Mouse (Mus musculus) midbrain, postnatal 0 days (tissue): ENCODE measurements at regions not wholly inside any gene's neighbourhood (a gene's known extent, or its start where the extent isn't known, plus 50 kb on each side); places are given as distances from the start of the nearest gene placed in this dataset.

ENCODE experiments used
- ATAC-seq: fragments of 200-750 bp; cut with Nextera tagmentation; 2 replicates; pipeline ENCODE4 v1.8.0; 2017; ENCODE audit warnings: moderate number of reproducible peaks, mild to moderate bottlenecking, moderate TSS enrichment, moderate library complexity; ENCODE audit not compliant: low FRiP score
- DNase-seq: peaks from one replicate; pipeline ENCODE4 v3.0.0-alpha.2; 2015; ENCODE audit warnings: low spot score
- H3K27ac ChIP-seq: fragments of 300-500 bp; sonication (generic); 2 replicates; pipeline ENCODE4 v1.5.1; 2014; ENCODE audit warnings: low read depth, mild to moderate bottlenecking, low read length, mixed read lengths
- H3K27me3 ChIP-seq: fragments of 300-500 bp; sonication (generic); 2 replicates; pipeline ENCODE4 v1.6.1; 2014; ENCODE audit warnings: low read length, control low read depth, mixed read lengths; ENCODE audit not compliant: insufficient read depth
- H3K36me3 ChIP-seq: fragments of 300-500 bp; sonication (generic); 2 replicates; pipeline ENCODE4 v1.6.1; 2014; ENCODE audit warnings: low read length, control low read depth, mixed read lengths; ENCODE audit not compliant: insufficient read depth
- H3K4me1 ChIP-seq: fragments of 300-500 bp; sonication (generic); 2 replicates; pipeline ENCODE4 v1.6.1; 2014; ENCODE audit warnings: mild to moderate bottlenecking, control low read depth, antibody characterized with exemption, low read length, mixed read lengths; ENCODE audit not compliant: insufficient read depth
- H3K4me2 ChIP-seq: fragments of 300-500 bp; sonication (generic); 2 replicates; pipeline ENCODE4 v1.6.1; 2014; ENCODE audit warnings: low read depth, mild to moderate bottlenecking, low read length, mixed read lengths; ENCODE audit not compliant: poor library complexity, severe bottlenecking
- H3K4me3 ChIP-seq: fragments of 300-500 bp; sonication (generic); 2 replicates; pipeline ENCODE4 v1.5.1; 2014; ENCODE audit warnings: low read depth, mild to moderate bottlenecking, low read length, moderate library complexity
- H3K9ac ChIP-seq: fragments of 300-500 bp; sonication (generic); replicated peaks from 2 replicates; pipeline ENCODE4 v1.6.1; 2014; ENCODE audit warnings: mild to moderate bottlenecking, low read length, moderate library complexity, mixed read lengths; ENCODE audit not compliant: poor library complexity, severe bottlenecking
- H3K9me3 ChIP-seq: fragments of 300-500 bp; sonication (generic); 2 replicates; pipeline ENCODE4 v1.6.1; 2016; ENCODE audit warnings: low read length, control low read depth
- CTCF ChIP-seq: IDR thresholded peaks from 2 replicates; pipeline ENCODE4 v1.5.1; 2016; ENCODE audit warnings: antibody characterized with exemption, mild to moderate bottlenecking
- WGBS: fragments of 180-500 bp; shearing (Covaris S2); extraction: QIAGEN DNeasy Blood & Tissue Kit; methylation state at CpG from one replicate; pipeline ENCODE4 v1.1.7; 2014; 5-methylcytosine and 5-hydroxymethylcytosine counted together

DNA sequence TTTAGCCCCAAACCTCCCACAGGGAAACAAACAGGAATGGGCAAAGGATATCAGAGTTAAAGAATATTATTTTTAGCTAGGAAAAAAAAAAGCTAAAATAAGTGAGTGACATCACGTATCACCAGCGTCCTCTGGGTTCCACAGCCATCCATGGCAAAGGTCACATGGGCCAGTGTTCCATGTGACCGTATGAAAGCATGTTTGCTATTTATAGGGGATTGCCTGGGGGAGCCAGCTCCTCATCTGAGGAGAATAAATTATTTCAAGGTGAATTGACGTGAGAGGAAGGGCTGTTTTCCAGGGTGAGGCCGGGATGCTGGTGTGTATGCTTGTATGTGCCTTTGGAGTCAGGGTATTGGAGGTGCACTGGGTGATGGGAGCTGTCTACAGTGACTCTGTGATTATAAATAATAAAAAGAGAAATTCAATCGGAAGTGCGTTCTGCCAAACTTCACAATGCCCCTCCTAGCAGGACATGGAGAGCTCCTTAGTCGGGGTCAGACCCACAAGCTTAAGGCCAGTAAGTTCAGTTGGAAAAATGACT, 481.0 kb upstream of the Nr2f2 start:
- no peaks in the 10 kb centered on the region for H3K36me3 ChIP-seq
- no peak overlapping the region for H3K4me3 ChIP-seq
- DNase-seq (no peak), ATAC-seq (no peak)
- H3K9ac ChIP-seq, result no peak overlapping the region
- no peak for TF ChIP-seq CTCF
- H3K4me2 ChIP-seq, result no peak overlapping the region
- no peak overlapping the region for H3K27ac ChIP-seq
- no peaks in the 10 kb centered on the region for H3K9me3 ChIP-seq
- H3K27me3 ChIP-seq, result no peaks in the 10 kb centered on the region
- no peaks in the 10 kb centered on the region for H3K4me1 ChIP-seq
- 78% methylated on average over 8 of the region's 8 CpGs for WGBS

DNA sequence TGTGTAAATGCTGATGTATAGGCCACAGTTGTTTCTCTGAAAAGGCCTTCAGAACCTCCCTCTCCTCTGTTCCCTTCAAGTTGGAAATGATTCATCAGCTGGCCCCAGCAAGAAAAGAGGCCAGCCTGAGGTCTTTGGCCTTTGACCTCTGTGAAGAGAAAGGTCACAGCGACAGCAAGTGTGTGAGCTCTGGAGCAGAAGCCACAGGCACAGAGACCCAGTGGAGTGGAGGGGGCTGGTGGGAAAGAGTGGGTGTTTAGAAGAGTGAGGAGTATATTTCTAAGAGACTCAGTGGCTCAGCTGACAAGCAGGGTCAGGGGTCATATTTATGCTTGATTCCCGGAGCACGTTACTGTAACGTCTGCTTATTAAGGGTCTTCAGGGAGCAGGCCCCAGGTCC, 479.5 kb upstream of the Nr2f2 start:
- H3K4me3 ChIP-seq, result no peak overlapping the region
- 19% methylated on average over 4 of the region's 4 CpGs for WGBS
- H3K9ac ChIP-seq, result no peak overlapping the region
- TF ChIP-seq CTCF, result no peak
- no peaks in the 10 kb centered on the region for H3K27me3 ChIP-seq
- no peak overlapping the region for H3K27ac ChIP-seq
- H3K4me1 ChIP-seq, result no peaks in the 10 kb centered on the region
- H3K4me2 ChIP-seq, result no peak overlapping the region
- DNase-seq, result no peak
- no peaks in the 10 kb centered on the region for H3K9me3 ChIP-seq
- no peaks in the 10 kb centered on the region for H3K36me3 ChIP-seq
- ATAC-seq, result no peak

DNA sequence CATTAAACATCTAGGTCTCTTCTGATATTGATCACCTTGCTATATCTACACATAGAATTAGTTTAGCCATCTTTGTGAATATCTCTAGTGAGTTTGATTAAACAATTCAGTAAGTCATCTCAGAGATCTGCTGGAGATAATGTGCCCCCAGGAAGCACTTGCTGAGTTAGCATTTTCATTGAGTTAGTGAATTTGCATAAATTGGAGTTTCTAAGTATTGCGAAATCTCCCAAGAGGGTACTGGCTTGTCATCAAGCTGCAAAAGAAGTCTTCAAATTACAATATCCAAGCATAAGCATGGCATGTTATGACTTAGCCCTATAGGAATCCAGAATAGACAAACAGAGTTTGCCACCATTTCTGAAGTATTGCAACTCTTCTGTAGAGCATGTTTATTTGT, 473.6 kb upstream of the Nr2f2 start:
- no peaks in the 10 kb centered on the region for H3K36me3 ChIP-seq
- WGBS, result 87% methylated on average over 1 of the region's 1 CpGs
- no peak for ATAC-seq
- no peak for DNase-seq
- no peak overlapping the region for H3K4me2 ChIP-seq
- no peaks in the 10 kb centered on the region for H3K9me3 ChIP-seq
- no peak overlapping the region for H3K4me3 ChIP-seq
- H3K9ac ChIP-seq, result no peak overlapping the region
- no peaks in the 10 kb centered on the region for H3K4me1 ChIP-seq
- H3K27me3 ChIP-seq, result no peaks in the 10 kb centered on the region
- no peak overlapping the region for H3K27ac ChIP-seq
- TF ChIP-seq CTCF, result no peak

DNA sequence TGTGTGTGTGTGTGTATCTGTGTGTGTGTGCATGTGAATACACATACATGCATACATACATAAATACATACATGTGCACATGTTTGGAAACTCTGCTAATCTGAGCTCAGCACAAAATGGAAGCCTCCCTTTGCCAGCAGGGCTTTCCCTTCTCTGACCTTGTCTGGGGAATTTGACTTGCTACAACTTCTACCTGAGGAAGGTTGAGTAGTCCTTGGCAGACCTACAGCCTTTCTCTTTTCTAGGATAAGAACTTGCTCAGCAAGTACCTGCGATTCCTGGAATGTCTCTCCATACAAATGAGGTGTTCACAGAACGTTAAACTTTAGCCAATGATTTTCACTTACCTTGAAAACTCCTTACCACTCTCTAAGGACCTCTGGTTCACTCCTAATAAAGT, 472.7 kb upstream of the Nr2f2 start:
- Histone ChIP-seq H3K9ac (no peak overlapping the region), H3K36me3 (no peaks in the 10 kb centered on the region), H3K4me3 (no peak overlapping the region), H3K4me1 (no peaks in the 10 kb centered on the region), H3K4me2 (no peak overlapping the region), H3K27me3 (no peaks in the 10 kb centered on the region), H3K27ac (no peak overlapping the region), H3K9me3 (no peaks in the 10 kb centered on the region)
- WGBS, result 91% methylated on average over 2 of the region's 2 CpGs
- ATAC-seq, result no peak
- no peak for TF ChIP-seq CTCF
- no peak for DNase-seq

DNA sequence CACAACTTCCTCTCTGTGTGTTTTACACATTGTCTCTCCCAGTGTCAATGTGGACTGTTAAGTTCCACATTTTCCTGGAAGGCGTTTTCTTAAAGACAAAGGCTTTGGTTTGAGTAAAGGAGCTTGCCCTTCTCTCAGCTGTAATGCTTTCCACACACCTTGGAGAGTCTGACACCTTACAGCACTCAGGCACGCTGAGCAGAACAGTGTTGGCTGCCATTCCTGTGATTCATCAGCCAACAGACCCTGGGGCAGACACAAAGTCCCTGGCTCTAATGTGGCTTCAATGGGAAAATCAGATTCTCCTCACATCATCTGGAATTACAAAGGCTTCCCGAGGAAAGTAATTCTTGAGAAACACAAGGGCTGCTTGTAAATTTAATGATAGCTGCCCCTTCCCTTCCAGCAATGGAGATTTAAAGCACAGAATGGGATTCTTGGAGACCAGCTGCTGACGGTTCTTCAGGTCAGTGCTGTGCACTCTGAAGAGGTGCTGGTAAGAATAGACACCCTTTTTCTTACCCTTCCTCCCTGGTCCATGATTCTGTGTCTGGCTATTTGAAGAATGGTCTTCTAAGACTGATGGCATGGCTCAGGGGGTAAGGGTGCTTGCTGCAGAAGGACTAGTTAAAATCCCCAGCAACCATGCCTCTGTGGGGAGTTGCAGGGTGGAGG, 468.4 kb upstream of the Nr2f2 start:
- DNase-seq (no peak), ATAC-seq (no peak)
- WGBS, result 53% methylated on average over 4 of the region's 4 CpGs
- no peak for TF ChIP-seq CTCF
- H3K27ac ChIP-seq, result no peak overlapping the region
- no peaks in the 10 kb centered on the region for H3K36me3 ChIP-seq
- no peaks in the 10 kb centered on the region for H3K27me3 ChIP-seq
- no peak overlapping the region for H3K4me3 ChIP-seq
- H3K9ac ChIP-seq, result no peak overlapping the region
- no peaks in the 10 kb centered on the region for H3K9me3 ChIP-seq
- no peak overlapping the region for H3K4me2 ChIP-seq
- H3K4me1 ChIP-seq, result no peaks in the 10 kb centered on the region

DNA sequence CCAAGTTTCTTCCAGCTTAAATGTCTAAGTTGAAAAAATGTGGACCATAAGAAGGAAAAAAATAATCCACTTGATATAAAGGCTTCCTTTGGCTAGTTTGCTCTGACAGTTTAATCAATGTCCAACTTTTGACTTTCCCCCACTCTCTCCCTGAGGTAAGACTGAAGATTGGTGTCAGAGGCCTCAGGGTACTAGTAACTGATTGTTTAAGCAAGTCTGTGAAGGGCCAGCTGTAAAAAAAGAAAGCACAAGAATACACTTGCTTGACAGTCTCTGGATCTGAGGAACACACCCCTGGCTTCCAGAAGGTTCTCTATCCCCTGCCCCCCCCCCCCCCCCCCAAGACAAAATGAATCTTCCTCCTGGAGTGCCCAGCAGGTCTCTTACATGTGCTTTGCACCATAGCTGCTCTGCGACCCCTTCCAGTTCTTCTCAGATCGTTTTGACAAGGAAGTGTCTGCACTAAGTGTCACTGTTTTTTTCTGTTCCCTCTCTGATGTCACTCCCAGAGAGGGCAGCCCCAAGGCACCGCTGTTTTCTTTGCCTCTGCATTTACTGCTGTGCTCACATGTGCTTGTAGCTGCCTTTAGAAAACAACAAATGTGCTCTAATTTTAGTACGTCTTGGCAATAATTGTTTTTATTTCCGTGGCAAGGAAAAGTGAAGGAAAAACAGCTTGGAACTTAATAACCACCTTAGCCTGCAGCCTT, 462.1 kb upstream of the Nr2f2 start:
- TF ChIP-seq CTCF, result no peak
- H3K9me3 ChIP-seq, result no peaks in the 10 kb centered on the region
- H3K4me2 ChIP-seq, result no peak overlapping the region
- H3K4me1 ChIP-seq, result no peaks in the 10 kb centered on the region
- DNase-seq (no peak), ATAC-seq (no peak)
- no peak overlapping the region for H3K9ac ChIP-seq
- H3K27ac ChIP-seq, result no peak overlapping the region
- H3K27me3 ChIP-seq, result no peaks in the 10 kb centered on the region
- WGBS, result 67% methylated on average over 5 of the region's 5 CpGs
- no peaks in the 10 kb centered on the region for H3K36me3 ChIP-seq
- no peak overlapping the region for H3K4me3 ChIP-seq
